Mouse (Mus musculus) adrenal gland, adult 2 months (tissue): ENCODE measurements around the gene Chkb. TPM values are rescaled to one million over a fixed set of nuclear protein-coding genes. Genes with fewer than 3 reads are reported as not detected.
A peak's percentile ranks its signal among the peaks of the same experiment; 100 is the strongest.
"Not testable (repeated sequence)": the region's sequence is repeated elsewhere in the genome, so short reads cannot be mapped to it uniquely, and the experiment has no call there.

ENCODE experiments used
- DNase-seq: peaks from one replicate; pipeline ENCODE4 v3.0.0; 2021
- polyA plus RNA-seq: library from polyadenylated mRNA; depleted of rRNA; stranded (reverse); fragments of >200 nt; gene quantifications from 2 replicates; pipeline ENCODE4 v1.2.3, GENCODE M21; 2012
- total RNA-seq, 2 experiments: library from RNA; stranded (reverse); gene quantifications; 2 replicates each; pipeline ENCODE4 v1.2.3; 2021

Gene Chkb
- total and polyA plus RNA-seq, 3 experiments: 39.4 to 66.8 (median 50.7) TPM

- no peak for DNase-seq
These were observed 24.3 kb upstream of the Chkb start, which contains the start of gene Mapk8ip2 for GRCm38 (mm10) chr15:89453865-89454478. TSS of gene Mapk8ip2 (plus strand) at chr15:89453913.

GRCm38 (mm10) chr15:89452906-89453864 lies 23.5 kb upstream of the Chkb start:
- peak; percentile 71 for DNase-seq

DNA sequence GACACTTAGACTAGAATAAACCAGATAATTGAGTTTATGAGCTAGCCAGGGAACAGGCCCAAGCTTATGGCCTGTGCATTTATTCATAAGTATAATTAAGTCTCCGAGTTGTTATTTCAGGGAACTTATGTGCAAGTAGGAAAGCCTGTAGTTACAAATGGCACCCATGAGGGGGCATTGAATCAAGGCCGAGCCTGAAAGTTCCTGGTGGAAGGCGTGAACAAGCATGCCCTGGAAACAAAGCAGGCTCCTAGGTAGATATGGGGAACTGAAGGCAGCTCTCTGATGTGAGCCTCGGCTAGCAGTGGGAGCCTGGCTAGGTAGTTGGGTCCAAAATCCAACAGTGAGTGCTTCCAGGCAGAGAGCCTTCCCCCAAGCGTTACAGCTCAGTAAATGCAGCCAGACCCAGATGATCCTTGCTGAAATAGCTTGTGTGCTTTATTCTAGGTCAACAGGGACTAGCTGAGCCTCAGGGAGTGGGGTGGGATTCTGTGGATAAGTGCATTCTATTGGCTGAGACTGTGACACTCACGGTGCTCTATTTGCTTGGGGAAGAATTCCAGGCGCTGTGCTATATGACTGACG lies 12.9 kb upstream of the Chkb start:
- DNase-seq: no peak

DNA sequence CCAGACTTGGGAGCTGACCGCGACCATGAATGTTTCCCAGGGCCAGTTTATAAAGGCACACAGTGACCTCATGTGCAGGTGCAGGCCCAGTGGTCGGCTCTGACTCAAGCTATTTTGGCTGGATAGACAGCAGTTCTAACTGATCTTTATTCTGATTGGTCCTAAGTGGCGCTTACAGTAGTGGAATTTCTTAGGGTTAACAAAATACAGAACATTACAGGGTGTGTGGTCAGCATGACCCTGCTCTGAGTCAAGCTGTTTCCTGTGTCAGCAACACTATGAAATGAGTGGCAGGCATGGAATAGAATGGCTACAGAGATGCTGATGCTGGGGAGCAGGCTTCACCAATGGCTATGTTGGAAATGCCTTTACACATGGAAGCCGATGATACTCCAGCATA lies 6.2 kb upstream of the Chkb start:
- no peak for DNase-seq

DNA sequence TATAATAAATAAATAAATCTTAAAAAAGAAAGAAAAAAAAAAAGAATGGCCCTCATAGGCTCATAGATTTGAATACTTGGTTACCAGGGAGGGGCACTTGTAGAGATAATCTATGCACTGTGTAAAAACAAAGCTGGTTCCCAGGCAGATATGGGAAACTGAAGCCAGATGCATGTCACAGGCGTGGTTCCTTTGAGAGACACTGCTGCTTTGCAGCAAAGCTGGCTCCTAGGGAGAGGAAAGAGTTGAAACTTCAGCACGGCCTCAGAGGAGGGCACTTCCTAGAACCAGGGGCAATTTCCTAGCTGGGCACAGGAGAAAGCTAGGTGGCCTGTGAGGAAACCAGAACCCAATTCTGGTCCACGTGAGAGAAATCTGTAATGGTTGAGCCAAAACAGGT lies 4.4 kb upstream of the Chkb start:
- DNase-seq: no peak

DNA sequence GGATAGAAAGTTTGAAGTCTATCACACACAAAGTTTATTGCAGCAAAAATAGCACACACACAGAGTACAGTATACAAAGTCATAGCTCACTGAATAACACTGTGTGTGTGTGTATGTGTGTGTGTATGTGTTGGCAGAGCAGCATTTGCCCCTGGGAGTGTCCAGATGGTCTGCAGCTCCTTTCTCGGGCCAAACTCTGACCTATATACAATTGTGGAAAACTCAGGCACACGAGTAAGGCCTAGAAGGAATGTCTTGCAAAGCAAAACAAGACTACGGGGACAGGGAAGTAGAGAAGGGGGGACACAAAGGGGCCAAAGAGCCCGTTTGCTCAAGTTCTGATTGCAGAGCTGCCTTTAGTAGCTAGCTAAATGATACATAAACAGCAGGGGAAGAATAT lies 3.2 kb upstream of the Chkb start:
- no peak for DNase-seq

DNA sequence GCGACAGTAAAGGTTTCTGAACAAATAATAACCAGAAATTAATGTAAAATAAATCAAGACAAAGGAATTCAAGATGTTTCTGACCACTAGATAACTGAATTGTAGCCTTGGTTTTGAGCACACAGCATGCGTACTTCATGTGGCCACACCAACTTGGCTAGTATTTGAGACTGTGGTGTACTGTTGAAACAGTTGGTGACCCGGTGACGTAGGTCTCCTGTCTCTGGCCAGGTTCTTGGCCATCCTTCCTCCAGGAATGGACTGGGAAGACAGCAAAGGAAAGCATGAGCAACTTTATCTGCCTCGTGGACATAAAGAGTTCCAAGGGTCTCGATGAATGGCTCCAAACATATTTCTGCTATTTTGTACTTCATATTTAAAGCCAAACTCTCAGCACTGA lies 2.1 kb upstream of the Chkb start:
- DNase-seq: no peak

GRCm38 (mm10) chr15:89431271-89431670 lies 1.6 kb upstream of the Chkb start:
- DNase-seq: no peak

GRCm38 (mm10) chr15:89430771-89431170 lies 1.1 kb upstream of the Chkb start:
- DNase-seq: not testable (repeated sequence)

DNA sequence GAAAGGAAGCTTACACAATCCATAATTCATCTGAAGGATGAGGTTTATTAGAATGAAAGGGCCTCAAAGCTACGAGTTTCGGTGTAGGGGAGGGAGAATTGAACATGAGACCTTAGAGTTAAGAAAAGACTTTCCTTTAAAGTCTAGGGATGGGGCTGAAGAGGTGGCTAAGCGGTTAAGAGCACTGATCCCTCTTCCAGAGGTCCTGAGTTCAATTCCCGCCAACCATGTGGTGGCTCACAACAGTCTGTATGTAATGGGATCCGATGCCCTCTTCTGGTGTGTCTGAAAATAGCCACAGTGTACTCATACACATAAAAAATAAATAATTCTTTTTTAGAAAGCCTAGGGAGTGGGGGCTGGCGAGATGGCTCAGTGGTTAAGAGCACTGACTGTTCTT lies 633 bp upstream of the Chkb start:
- no peak for DNase-seq

GRCm38 (mm10) chr15:89428821-89429351 lies 822 bp downstream of the Chkb start:
- no peak for DNase-seq

DNA sequence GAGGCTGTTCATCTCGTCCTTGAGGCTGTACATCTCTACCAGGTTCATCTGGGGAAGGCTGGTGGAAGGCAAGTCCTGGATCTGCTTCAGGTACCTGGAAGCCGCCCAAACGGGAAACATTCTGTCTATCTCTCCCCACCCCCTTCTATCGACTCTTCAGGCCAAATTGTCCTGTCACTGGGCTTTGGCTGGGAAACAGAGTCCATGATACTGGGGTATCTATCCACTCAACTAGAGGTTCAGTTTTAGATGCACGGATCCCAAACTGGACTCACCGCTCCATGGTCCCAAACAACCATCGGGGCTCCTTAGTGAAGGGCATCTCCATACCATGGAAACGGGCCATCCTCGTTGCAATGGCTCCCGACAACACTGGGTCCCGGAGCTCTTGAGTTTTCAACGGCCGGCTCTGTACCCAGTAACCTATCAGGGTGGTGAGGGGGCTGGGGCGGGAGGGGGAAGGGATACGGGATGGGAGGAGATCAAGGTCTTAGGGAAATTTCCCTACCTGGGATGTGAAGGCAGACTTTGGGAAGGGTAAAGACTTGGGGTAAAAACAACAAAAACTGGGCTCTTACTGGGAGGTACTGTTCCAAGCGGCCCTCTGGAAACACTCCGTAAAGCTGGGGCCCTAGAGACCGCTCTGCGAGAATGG lies 1.4 kb downstream of the Chkb start:
- DNase-seq: no peak

GRCm38 (mm10) chr15:89426716-89427115 lies 3.0 kb downstream of the Chkb start:
- no peak for DNase-seq

GRCm38 (mm10) chr15:89425711-89426121 lies 4.0 kb downstream of the Chkb start, which contains the start of gene Cpt1b:
TSS of gene Cpt1b (minus strand) at chr15:89425863.
- DNase-seq: peak; percentile 52

DNA sequence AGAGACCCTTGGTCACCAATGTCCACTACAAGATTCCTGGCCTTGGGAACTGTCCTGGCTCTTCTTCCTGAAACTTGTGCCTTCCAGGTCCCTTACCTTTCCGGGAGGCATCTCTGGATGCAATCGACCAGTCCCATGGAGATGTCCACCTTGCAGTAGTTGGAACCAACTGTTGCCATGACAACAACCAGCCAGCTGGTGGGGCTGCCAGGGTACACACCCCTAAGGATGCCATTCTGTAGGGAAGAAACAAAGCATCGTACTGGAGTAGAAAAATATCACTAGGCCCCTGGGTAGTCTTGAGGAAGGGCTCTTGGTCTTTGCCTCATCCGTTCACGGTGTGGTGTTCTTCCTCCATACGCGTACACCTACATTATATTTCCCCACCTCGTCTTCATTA lies 5.1 kb downstream of the Chkb start:
- DNase-seq: no peak

DNA sequence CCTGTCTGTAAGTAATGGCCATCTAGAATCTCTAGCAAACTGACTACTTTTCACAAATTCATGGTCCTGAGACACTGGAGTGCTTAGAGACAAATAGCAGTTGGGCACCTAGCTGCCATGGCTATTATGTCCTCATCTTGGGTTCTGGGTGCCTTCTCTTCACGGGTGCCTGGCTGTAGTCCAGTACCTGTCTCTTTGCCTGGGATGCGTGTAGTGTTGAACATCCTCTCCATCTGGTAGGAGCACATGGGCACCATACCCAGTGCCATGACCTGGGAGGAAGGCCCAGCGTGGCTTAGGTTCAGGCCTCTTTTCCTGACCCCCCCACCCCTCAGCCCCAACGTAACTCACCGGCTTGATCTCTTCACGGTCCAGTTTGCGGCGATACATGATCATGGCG lies 7.8 kb downstream of the Chkb start:
- DNase-seq: no peak

DNA sequence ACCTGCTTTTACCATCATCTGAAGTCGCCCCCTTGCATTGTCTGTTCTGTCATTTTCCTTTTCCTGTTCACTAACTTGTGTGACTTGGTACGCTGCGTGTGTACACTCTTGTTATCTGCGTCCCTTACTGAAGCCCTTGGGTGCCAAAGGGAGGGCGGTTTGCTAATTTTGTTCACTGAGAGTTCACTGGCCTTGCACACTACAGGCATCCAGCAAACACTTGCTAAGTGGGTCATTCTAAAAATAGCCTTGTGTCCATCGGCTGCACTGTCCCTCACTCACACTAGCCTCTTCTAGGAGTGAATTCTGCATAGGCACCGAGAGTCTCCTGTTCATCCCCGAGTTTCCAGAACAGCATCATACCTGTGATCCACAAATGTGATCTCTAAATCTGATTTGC lies 14.4 kb downstream of the Chkb start:
- DNase-seq: no peak

- DNase-seq: no peak
These were observed 19.6 kb downstream of the Chkb start, which contains the start of gene Syce3 for GRCm38 (mm10) chr15:89410118-89410517. TSS of gene Syce3 (minus strand) at chr15:89410503.

GRCm38 (mm10) chr15:89406691-89407090 lies 23.0 kb downstream of the Chkb start:
- DNase-seq: no peak

DNA sequence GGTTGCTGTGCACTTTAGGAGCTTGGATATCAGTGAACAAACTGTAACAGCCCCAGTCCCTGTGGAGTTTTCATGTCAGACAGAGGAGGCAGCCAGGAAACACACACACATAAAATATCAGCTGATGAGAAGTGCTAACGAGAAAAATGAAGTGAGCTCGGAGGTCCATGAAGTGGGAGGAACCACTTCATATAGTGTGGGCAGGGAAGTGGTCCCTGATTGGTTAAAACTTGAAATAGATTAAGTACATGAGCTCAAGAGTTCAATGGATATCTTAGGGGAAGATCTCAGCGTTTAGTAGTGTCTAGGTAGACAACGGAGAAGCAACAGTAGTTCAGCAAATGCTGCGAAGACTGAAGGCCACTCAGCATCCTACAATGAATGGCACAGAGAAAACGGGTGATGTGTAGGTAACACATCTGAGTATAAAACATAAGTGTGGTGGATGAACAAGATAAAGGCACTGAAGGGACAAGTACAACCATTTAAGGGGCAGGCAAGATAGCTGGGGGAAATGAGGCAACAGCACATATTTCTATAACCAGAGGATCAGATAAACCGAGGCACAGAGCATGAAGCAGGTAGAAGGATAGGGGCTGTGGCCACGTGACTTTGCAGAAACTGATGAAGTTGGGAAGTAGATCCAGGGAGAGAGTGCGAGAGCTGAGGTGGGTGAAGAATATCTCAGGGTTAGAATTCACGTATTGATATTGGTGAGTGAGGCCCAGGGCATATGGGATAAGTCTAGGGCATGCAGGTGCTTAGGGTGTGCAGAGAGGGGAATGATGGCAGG lies 24.7 kb downstream of the Chkb start:
- no peak for DNase-seq

DNA sequence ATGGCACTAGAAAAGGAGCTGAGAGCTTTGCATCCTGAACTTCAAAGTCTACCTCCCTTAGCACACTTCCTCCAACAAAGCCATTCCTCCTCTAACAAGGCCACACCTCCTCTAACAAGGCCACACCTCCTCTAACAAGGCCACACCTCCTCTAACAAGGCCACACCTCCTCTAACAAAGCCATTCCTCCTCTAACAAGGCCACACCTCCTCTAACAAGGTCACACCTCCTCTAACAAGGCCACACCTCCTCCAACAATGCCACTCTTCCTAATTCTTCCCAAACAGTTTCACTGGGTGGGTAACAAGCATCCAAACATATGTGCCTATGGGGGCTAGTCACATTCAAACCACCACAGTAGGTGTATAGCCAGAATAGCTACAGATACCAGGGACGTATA lies 27.2 kb downstream of the Chkb start:
- DNase-seq: no peak
